Mouse (Mus musculus) embryonic facial prominence, embryonic 11.5 days (tissue): Measurements from ENCODE around the gene Parp16. TPM values are rescaled to one million over a fixed set of nuclear protein-coding genes. Genes with fewer than 3 reads are reported as not detected.
"Not testable (repeated sequence)": the region's sequence is repeated elsewhere in the genome, so short reads cannot be mapped to it uniquely, and the experiment has no call there.

Source experiments
- ATAC-seq: fragments of 200-750 bp; cut with Nextera tagmentation; replicated peaks from 2 replicates; pipeline ENCODE4 v1.8.0; 2017; ENCODE audit warnings: low read depth; ENCODE audit not compliant: insufficient number of reproducible peaks, low FRiP score, low TSS enrichment
- DNase-seq: peaks from one replicate; pipeline ENCODE4 v3.0.0-alpha.2; 2015; ENCODE audit warnings: low spot score
- H3K27ac ChIP-seq: fragments of 300-500 bp; sonication (generic); replicated peaks from 2 replicates; pipeline ENCODE4 v1.5.1; 2014; ENCODE audit warnings: mild to moderate bottlenecking, low read depth, low read length, control low read depth
- H3K27me3 ChIP-seq: fragments of 300-500 bp; sonication (generic); 2 replicates; pipeline ENCODE4 v1.6.1; 2014; ENCODE audit warnings: mild to moderate bottlenecking, low read length, moderate library complexity, mixed read lengths; ENCODE audit not compliant: control insufficient read depth, insufficient read depth
- H3K36me3 ChIP-seq: fragments of 300-500 bp; sonication (generic); replicated peaks from 2 replicates; pipeline ENCODE4 v1.6.1; 2014; ENCODE audit warnings: low read depth, mild to moderate bottlenecking, low read length, moderate library complexity, mixed read lengths; ENCODE audit not compliant: control insufficient read depth, insufficient read depth
- H3K4me1 ChIP-seq: fragments of 300-500 bp; sonication (generic); 2 replicates; pipeline ENCODE4 v1.6.1; 2014; ENCODE audit warnings: low read length, mixed read lengths; ENCODE audit not compliant: control insufficient read depth, insufficient read depth
- H3K4me2 ChIP-seq: fragments of 300-500 bp; sonication (generic); 2 replicates; pipeline ENCODE4 v1.6.1; 2014; ENCODE audit warnings: low read depth, mild to moderate bottlenecking, control low read depth, low read length, moderate library complexity
- H3K4me3 ChIP-seq: fragments of 300-500 bp; sonication (generic); 2 replicates; pipeline ENCODE4 v1.5.1; 2014; ENCODE audit warnings: low read depth, low read length, control low read depth
- H3K9ac ChIP-seq: fragments of 300-500 bp; sonication (generic); replicated peaks from 2 replicates; pipeline ENCODE4 v1.6.1; 2014; ENCODE audit warnings: mild to moderate bottlenecking, control low read depth, low read length
- H3K9me3 ChIP-seq: fragments of 300-500 bp; sonication (generic); replicated peaks from 2 replicates; pipeline ENCODE4 v1.6.1; 2016; ENCODE audit warnings: mild to moderate bottlenecking, low read length, inconsistent platforms, mixed read lengths; ENCODE audit not compliant: control insufficient read depth
- WGBS: fragments of 180-500 bp; shearing (Covaris S2); extraction: QIAGEN DNeasy Blood & Tissue Kit; methylation state at CpG from one replicate; pipeline ENCODE4 v1.1.7; 2014; 5-methylcytosine and 5-hydroxymethylcytosine counted together
- polyA plus RNA-seq: library from polyadenylated mRNA; unstranded; fragments of >200 nt; fragmentation: Nextera tagmentation; extraction: Ambion mirVana; gene quantifications from 2 replicates; pipeline ENCODE4 v1.2.1, GENCODE M21; 2014

The Parp16 gene
- polyA plus RNA-seq, 1 experiment from 2014 or later, result 4.9 TPM

DNA sequence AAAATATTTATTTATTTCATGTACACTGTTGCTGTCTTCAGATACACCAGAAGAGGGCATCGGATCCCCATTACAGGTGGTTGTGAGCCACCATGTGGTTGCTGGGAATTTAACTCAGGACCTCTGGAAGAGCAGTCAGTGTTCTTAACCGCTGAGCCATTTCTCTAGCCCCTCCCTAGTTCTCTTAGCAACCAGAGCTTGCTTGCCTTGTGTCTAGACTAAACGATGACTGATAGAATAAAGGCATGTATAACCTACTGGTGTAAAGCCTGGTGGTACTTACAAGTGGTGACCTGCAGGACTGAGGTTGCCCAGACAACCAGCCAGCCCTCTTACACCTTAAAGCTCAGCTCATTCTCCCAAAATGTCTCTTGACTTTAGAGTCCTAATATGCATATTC is 79.7 kb downstream of the Parp16 start:
- H3K9ac ChIP-seq, result not testable (repeated sequence)
- WGBS, result 78% methylated on average over 3 of the region's 3 CpGs

DNA sequence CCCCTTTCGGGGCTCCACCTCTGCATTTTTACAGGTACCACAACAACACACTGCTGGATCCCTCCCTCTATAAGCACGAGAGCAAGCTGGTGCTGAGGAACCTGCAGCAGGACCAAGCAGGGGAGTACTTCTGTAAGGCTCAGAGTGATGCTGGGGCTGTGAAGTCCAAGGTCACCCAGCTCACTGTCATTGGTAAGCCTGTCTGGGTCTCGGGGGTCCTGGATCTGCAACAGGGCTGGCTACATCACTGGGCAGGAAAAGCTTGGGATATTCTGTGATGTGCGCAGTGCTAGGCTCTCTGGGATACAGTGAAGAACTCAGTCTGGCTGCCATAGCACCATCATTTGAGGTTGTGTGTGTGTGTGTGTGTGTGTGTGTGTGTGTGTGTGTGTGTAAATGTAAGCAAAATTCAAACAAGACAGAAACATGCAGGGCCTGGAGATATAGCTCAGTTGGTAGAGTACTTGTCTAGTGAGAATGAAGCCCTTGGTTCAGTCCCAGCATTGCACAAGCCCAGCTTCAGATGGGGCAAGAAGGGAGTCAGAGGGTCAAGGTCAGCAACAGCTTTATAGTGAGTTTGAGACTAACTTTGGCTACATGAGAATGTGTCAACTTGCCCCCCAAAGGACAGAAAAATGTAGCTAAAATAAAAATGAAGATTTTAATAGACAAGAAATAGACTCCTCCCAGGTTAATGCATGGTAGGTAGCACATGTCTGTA is 80.8 kb downstream of the Parp16 start:
- no peak overlapping the region for H3K9ac ChIP-seq
- no peaks in the 10 kb centered on the region for H3K4me1 ChIP-seq
- H3K4me3 ChIP-seq, result no peak overlapping the region
- no peaks in the 10 kb centered on the region for H3K36me3 ChIP-seq
- 81% methylated on average over 4 of the region's 4 CpGs for WGBS
- no peaks in the 10 kb centered on the region for H3K9me3 ChIP-seq
- H3K27me3 ChIP-seq, result no peaks in the 10 kb centered on the region
- ATAC-seq, result no peak
- no peak overlapping the region for H3K4me2 ChIP-seq
- DNase-seq, result no peak
- no peak overlapping the region for H3K27ac ChIP-seq

More for the DNA sequence above, 79.7 kb downstream of the Parp16 start:
- ATAC-seq, DNase-seq, H3K27me3 ChIP-seq, H3K4me3 ChIP-seq, H3K4me1 ChIP-seq, H3K27ac ChIP-seq, H3K36me3 ChIP-seq, H3K4me2 ChIP-seq, H3K9me3 ChIP-seq: not testable (repeated sequence)

DNA sequence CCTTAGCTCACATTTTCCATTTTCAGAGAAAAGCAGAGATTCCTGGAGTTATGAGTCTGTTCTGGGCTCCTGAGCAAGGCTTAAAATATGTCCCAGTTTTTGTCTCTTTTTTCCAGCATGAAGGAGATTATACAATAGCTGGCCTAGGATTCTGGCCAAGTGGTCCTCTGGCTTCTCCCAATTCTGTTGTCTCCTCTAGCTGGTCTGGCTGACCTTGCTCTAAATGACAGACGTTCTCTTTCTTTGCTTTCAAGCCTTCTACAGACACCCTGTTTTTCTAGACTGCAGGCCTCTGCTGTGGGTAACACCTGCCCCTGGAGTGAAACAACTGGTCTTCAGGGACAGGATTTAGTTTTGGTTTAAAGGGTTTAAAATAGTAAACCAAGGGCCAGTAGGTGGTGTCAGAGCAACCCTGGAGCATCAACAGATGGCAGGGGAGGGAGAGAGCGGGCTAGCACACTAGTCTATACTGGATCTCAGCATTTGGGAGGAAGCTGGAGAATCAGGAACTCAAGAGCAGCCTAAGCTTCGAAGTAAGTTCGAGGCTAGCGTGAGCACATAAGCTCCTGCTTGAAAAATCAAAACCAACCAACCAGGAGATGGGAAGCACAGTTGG is 86.5 kb downstream of the Parp16 start:
- WGBS, result 71% methylated on average over 5 of the region's 5 CpGs
- Histone ChIP-seq H3K9ac (no peak overlapping the region), H3K4me1 (no peaks in the 10 kb centered on the region), H3K36me3 (no peaks in the 10 kb centered on the region), H3K27ac (no peak overlapping the region), H3K4me2 (no peak overlapping the region), H3K27me3 (no peaks in the 10 kb centered on the region), H3K4me3 (no peak overlapping the region), H3K9me3 (no peaks in the 10 kb centered on the region)
- no peak for ATAC-seq
- no peak for DNase-seq

DNA sequence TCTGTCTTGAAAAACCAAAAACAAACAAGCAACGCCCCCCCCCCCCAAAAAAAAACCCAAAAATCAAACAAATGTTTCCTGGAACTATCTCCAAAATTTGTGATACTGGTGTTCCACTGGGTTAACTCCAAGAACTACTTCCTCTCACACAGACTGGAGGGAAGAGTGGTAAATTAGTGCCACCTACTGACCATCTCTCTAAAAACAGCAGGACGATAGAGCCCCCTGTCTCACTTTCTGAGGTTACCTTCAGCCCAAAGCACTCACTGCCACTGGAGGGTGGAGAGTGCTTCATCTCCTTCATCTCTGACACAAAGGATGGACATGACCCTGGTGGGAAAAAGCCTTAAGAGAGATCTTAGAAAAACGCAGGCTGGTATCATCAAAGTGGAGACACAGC is 88.1 kb downstream of the Parp16 start:
- WGBS, result 5% methylated on average over 3 of the region's 3 CpGs
- no peak overlapping the region for H3K4me2 ChIP-seq
- no peaks in the 10 kb centered on the region for H3K36me3 ChIP-seq
- no peaks in the 10 kb centered on the region for H3K9me3 ChIP-seq
- no peaks in the 10 kb centered on the region for H3K27me3 ChIP-seq
- DNase-seq (peak; percentile 78), ATAC-seq (no peak)
- H3K4me3 ChIP-seq, result no peak overlapping the region
- no peak overlapping the region for H3K9ac ChIP-seq
- no peaks in the 10 kb centered on the region for H3K4me1 ChIP-seq
- no peak overlapping the region for H3K27ac ChIP-seq

DNA sequence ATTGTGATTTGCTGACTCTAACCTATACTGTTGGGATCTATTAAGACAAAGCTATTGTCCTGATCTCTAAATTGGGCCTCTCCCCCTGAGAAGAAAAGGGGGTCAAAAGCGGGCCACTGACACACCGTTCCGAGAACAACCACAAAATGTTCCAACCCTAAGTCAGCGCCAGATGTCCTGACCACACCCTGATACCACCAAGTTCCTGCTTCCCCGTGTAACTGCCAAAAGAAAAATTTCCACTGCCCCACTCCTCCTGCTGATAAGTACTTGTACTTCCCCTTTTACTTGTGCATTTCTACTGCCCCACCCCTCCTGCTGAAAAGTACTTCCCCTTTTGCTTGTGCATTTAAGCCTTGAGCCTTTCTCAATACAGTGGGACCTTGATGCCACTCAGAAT is 93.1 kb downstream of the Parp16 start:
- H3K27ac ChIP-seq, ATAC-seq, H3K36me3 ChIP-seq, H3K4me1 ChIP-seq, H3K4me2 ChIP-seq, H3K4me3 ChIP-seq, H3K27me3 ChIP-seq, H3K9me3 ChIP-seq, H3K9ac ChIP-seq, DNase-seq: not testable (repeated sequence)
- 84% methylated on average over 5 of the region's 5 CpGs for WGBS

Other genes starting within 250 kb of the Parp16 start
- not detected in 2 replicates for gene Slc24a1, start 243.7 kb upstream of the Parp16 start, polyA plus RNA-seq
- gene Ints14, start 234.4 kb upstream of the Parp16 start, polyA plus RNA-seq, result 77.2 and 80.5 TPM in 2 replicates
- gene Hacd3, start 173.7 kb upstream of the Parp16 start, polyA plus RNA-seq, result 81.3 and 83.5 TPM in 2 replicates
- 30.4 and 33.7 TPM in 2 replicates for gene Dpp8, start 162.9 kb upstream of the Parp16 start, polyA plus RNA-seq
- gene Igdcc4, start 93.9 kb upstream of the Parp16 start, polyA plus RNA-seq, result 11.8 and 12.4 TPM in 2 replicates
- gene Igdcc3, start 54.2 kb upstream of the Parp16 start, polyA plus RNA-seq, result 17.0 and 18.7 TPM in 2 replicates
- gene Cilp, start 69.8 kb downstream of the Parp16 start, polyA plus RNA-seq, result 0.21 TPM in 2 replicates
- 60.1 and 64.3 TPM in 2 replicates for gene Clpx, start 98.9 kb downstream of the Parp16 start, polyA plus RNA-seq
- gene Pdcd7, start 150.8 kb downstream of the Parp16 start, polyA plus RNA-seq, result 13.9 and 18.5 TPM in 2 replicates
- gene Ubap1l, start 165.7 kb downstream of the Parp16 start, polyA plus RNA-seq, result 0.31 TPM in 1 of 2 replicates, not detected in the other
- gene Kbtbd13, start 196.3 kb downstream of the Parp16 start, polyA plus RNA-seq, result 1.2 and 1.3 TPM in 2 replicates
- 7.6 and 9.8 TPM in 2 replicates for gene Rasl12, start 203.2 kb downstream of the Parp16 start, polyA plus RNA-seq
- not detected in 2 replicates for gene Slc51b, start 227.6 kb downstream of the Parp16 start, polyA plus RNA-seq
- gene Mtfmt, start 240.4 kb downstream of the Parp16 start, polyA plus RNA-seq, result 20.0 and 20.8 TPM in 2 replicates